Mouse (Mus musculus): ENCODE data around the gene Rp2. TPM values are rescaled to one million over a fixed set of nuclear protein-coding genes. Genes with fewer than 3 reads are reported as not detected.
"Not testable (repeated sequence)": the region's sequence is repeated elsewhere in the genome, so short reads cannot be mapped to it uniquely, and the experiment has no call there.

Gene Rp2
- polyA plus RNA-seq (2015; fragmentation: Nextera tagmentation; extraction: Ambion mirVana), result 18.4 and 18.9 TPM in 2 replicates

GRCm38 (mm10) chrX:20364391-20365365 is at the start of gene Rp2:
TSS of gene Rp2 (plus strand) at chrX:20364481.
- Histone ChIP-seq H3K9me3 (replicated peaks) (no peaks in the 10 kb centered on the region), H3K4me3 (peak within 1 kb of the TSS; percentile 61), H3K4me1 (peaks cover 8% of the 10 kb centered on the region), H3K27me3 (no peaks in the 10 kb centered on the region), H3K9ac (peak within 1 kb of the TSS; percentile 70), H3K4me2 (peak within 1 kb of the TSS; percentile 57), H3K27ac (0 out of 2 replicates have a peak within 1 kb of the TSS, but pooled peaks have one; percentile 25), H3K36me3 (ENCODE audit: poor library complexity, severe bottlenecking) (no peaks in the 10 kb centered on the region)
- 11% methylated on average over 35 of the region's 35 CpGs for WGBS
- ATAC-seq, result peak; percentile 100

- 88% methylated on average over 1 of the region's 1 CpGs for WGBS
- Histone ChIP-seq H3K4me2 (no peak overlapping the region), H3K36me3 (ENCODE audit: poor library complexity, severe bottlenecking) (no peaks in the 10 kb centered on the region), H3K4me3 (no peak overlapping the region), H3K4me1 (no peaks in the 10 kb centered on the region), H3K27ac (no peak overlapping the region), H3K27me3 (no peaks in the 10 kb centered on the region), H3K9me3 (replicated peaks) (no peaks in the 10 kb centered on the region), H3K9ac (no peak overlapping the region)
- no peak for ATAC-seq
Measured at GRCm38 (mm10) chrX:20332756-20333155, 31.5 kb upstream of the Rp2 start.

- H3K4me3 ChIP-seq, result no peak overlapping the region
- H3K36me3 ChIP-seq (ENCODE audit: poor library complexity, severe bottlenecking), result no peaks in the 10 kb centered on the region
- H3K4me1 ChIP-seq, result no peaks in the 10 kb centered on the region
- no peaks in the 10 kb centered on the region for H3K27me3 ChIP-seq
- no peak for ATAC-seq
- no peak overlapping the region for H3K9ac ChIP-seq
- H3K9me3 ChIP-seq (replicated peaks), result no peaks in the 10 kb centered on the region
- H3K27ac ChIP-seq, result no peak overlapping the region
- no peak overlapping the region for H3K4me2 ChIP-seq
- 20% methylated on average over 2 of the region's 2 CpGs for WGBS
Measured at GRCm38 (mm10) chrX:20335722-20336121, 28.6 kb upstream of the Rp2 start.

- H3K9ac ChIP-seq, result no peak overlapping the region
Measured at GRCm38 (mm10) chrX:20344980-20345379, 19.3 kb upstream of the Rp2 start.

GRCm38 (mm10) chrX:20346355-20346754 is 17.9 kb upstream of the Rp2 start:
- no peaks in the 10 kb centered on the region for H3K4me1 ChIP-seq
- 59% methylated on average over 3 of the region's 3 CpGs for WGBS
- no peak for ATAC-seq

More at GRCm38 (mm10) chrX:20344980-20345379, 19.3 kb upstream of the Rp2 start:
- Histone ChIP-seq H3K4me1 (no peaks in the 10 kb centered on the region), H3K36me3 (ENCODE audit: poor library complexity, severe bottlenecking) (no peaks in the 10 kb centered on the region), H3K27me3 (no peaks in the 10 kb centered on the region), H3K4me2 (no peak overlapping the region), H3K27ac (no peak overlapping the region), H3K4me3 (no peak overlapping the region), H3K9me3 (replicated peaks) (no peaks in the 10 kb centered on the region)
- no peak for ATAC-seq

GRCm38 (mm10) chrX:20350241-20350640 is 14.0 kb upstream of the Rp2 start:
- H3K27me3 ChIP-seq; H3K36me3 ChIP-seq (ENCODE audit: poor library complexity, severe bottlenecking); H3K4me3 ChIP-seq; H3K9me3 ChIP-seq (replicated peaks); H3K4me2 ChIP-seq; H3K4me1 ChIP-seq; ATAC-seq; H3K27ac ChIP-seq; H3K9ac ChIP-seq: not testable (repeated sequence)
- WGBS, result 92% methylated on average over 4 of the region's 4 CpGs

More at GRCm38 (mm10) chrX:20346355-20346754, 17.9 kb upstream of the Rp2 start:
- Histone ChIP-seq H3K27ac (no peak overlapping the region), H3K4me2 (no peak overlapping the region), H3K36me3 (ENCODE audit: poor library complexity, severe bottlenecking) (no peaks in the 10 kb centered on the region), H3K4me3 (no peak overlapping the region), H3K9ac (no peak overlapping the region), H3K9me3 (replicated peaks) (no peaks in the 10 kb centered on the region), H3K27me3 (no peaks in the 10 kb centered on the region)

- H3K9me3 ChIP-seq (replicated peaks), result no peaks in the 10 kb centered on the region
- H3K27me3 ChIP-seq, result no peaks in the 10 kb centered on the region
- no peak for ATAC-seq
- no peaks in the 10 kb centered on the region for H3K4me1 ChIP-seq
- no peak overlapping the region for H3K4me3 ChIP-seq
- 92% methylated on average over 1 of the region's 1 CpGs for WGBS
- no peak overlapping the region for H3K4me2 ChIP-seq
- H3K27ac ChIP-seq, result no peak overlapping the region
- H3K36me3 ChIP-seq (ENCODE audit: poor library complexity, severe bottlenecking), result no peaks in the 10 kb centered on the region
- no peak overlapping the region for H3K9ac ChIP-seq
Measured at GRCm38 (mm10) chrX:20355283-20355682, 9.0 kb upstream of the Rp2 start.

- Histone ChIP-seq H3K9me3 (replicated peaks) (no peaks in the 10 kb centered on the region), H3K27ac (no peak overlapping the region), H3K27me3 (no peaks in the 10 kb centered on the region), H3K4me1 (no peaks in the 10 kb centered on the region), H3K4me3 (no peak overlapping the region), H3K36me3 (ENCODE audit: poor library complexity, severe bottlenecking) (no peaks in the 10 kb centered on the region), H3K9ac (no peak overlapping the region), H3K4me2 (no peak overlapping the region)
- WGBS, result 26% methylated on average over 3 of the region's 3 CpGs
- ATAC-seq, result no peak
Measured at GRCm38 (mm10) chrX:20356309-20356708, 8.0 kb upstream of the Rp2 start.

GRCm38 (mm10) chrX:20366036-20366435 is 1.8 kb downstream of the Rp2 start:
- ATAC-seq, result no peak
- no peaks in the 10 kb centered on the region for H3K27me3 ChIP-seq
- H3K4me2 ChIP-seq, result peak overlapping the region; percentile 42
- H3K36me3 ChIP-seq (ENCODE audit: poor library complexity, severe bottlenecking), result no peaks in the 10 kb centered on the region
- H3K27ac ChIP-seq, result no peak overlapping the region
- peak overlapping the region; percentile 17; the same call in 1 of the 2 replicates for H3K4me3 ChIP-seq
- H3K9ac ChIP-seq, result no peak overlapping the region
- 44% methylated on average over 1 of the region's 1 CpGs for WGBS
- H3K9me3 ChIP-seq (replicated peaks), result no peaks in the 10 kb centered on the region
- H3K4me1 ChIP-seq, result peaks cover 8% of the 10 kb centered on the region

GRCm38 (mm10) chrX:20379347-20380014 is 15.2 kb downstream of the Rp2 start:
- Histone ChIP-seq H3K4me1 (no peaks in the 10 kb centered on the region), H3K27me3 (no peaks in the 10 kb centered on the region), H3K4me3 (no peak overlapping the region), H3K9me3 (replicated peaks) (no peaks in the 10 kb centered on the region), H3K4me2 (no peak overlapping the region), H3K36me3 (ENCODE audit: poor library complexity, severe bottlenecking) (peaks cover 7% of the 10 kb centered on the region; the same call in 1 of the 2 replicates), H3K27ac (no peak overlapping the region), H3K9ac (no peak overlapping the region)
- no peak for ATAC-seq
- 39% methylated on average over 7 of the region's 7 CpGs for WGBS

- H3K4me3 ChIP-seq, result no peak overlapping the region
- H3K4me2 ChIP-seq, result no peak overlapping the region
- ATAC-seq, result no peak
- no peaks in the 10 kb centered on the region for H3K27me3 ChIP-seq
- no peak overlapping the region for H3K27ac ChIP-seq
- no peaks in the 10 kb centered on the region for H3K4me1 ChIP-seq
- 89% methylated on average over 6 of the region's 6 CpGs for WGBS
- H3K36me3 ChIP-seq (ENCODE audit: poor library complexity, severe bottlenecking), result peaks cover 7% of the 10 kb centered on the region; the same call in 1 of the 2 replicates
- no peak overlapping the region for H3K9ac ChIP-seq
- H3K9me3 ChIP-seq (replicated peaks), result no peaks in the 10 kb centered on the region
Measured at GRCm38 (mm10) chrX:20382260-20382659, 18.0 kb downstream of the Rp2 start.

GRCm38 (mm10) chrX:20387006-20387405 is 22.7 kb downstream of the Rp2 start:
- Histone ChIP-seq H3K4me1 (no peaks in the 10 kb centered on the region), H3K9me3 (replicated peaks) (no peaks in the 10 kb centered on the region), H3K27ac (no peak overlapping the region), H3K27me3 (no peaks in the 10 kb centered on the region), H3K4me2 (no peak overlapping the region), H3K9ac (no peak overlapping the region), H3K36me3 (ENCODE audit: poor library complexity, severe bottlenecking) (peaks cover 7% of the 10 kb centered on the region; the same call in 1 of the 2 replicates), H3K4me3 (no peak overlapping the region)
- ATAC-seq, result no peak
- 83% methylated on average over 3 of the region's 3 CpGs for WGBS

Data from forebrain, embryonic 13.5 days (tissue).